Mouse (Mus musculus) 3134 (cell line): ENCODE data around the gene Gmpr2.

Experiments used
- DNase-seq: peaks from one replicate; pipeline ENCODE4 v3.0.0-alpha.2; 2011; ENCODE audit warnings: low spot score; ENCODE audit not compliant: insufficient read length; ENCODE audit errors: extremely low read depth

Gmpr2 gene

DNA sequence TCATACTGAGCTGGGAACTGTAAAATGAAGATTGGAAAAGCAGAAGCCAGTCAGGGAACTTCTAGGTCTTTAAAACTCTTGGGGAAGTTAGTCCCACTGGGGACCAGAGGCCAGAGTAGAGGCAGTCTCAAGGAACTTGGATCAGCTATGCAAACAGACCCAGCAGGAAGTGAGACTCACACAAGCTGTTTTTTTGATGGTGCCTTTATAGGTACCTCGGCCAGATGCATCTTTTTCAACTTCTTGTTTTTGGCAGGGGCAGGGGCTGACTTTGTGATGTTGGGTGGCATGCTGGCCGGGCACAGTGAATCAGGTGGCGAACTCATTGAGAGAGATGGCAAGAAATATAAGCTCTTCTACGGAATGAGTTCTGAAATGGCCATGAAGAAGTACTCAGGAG is 5.9 kb downstream of the Gmpr2 start:
- DNase-seq, result no peak

DNA sequence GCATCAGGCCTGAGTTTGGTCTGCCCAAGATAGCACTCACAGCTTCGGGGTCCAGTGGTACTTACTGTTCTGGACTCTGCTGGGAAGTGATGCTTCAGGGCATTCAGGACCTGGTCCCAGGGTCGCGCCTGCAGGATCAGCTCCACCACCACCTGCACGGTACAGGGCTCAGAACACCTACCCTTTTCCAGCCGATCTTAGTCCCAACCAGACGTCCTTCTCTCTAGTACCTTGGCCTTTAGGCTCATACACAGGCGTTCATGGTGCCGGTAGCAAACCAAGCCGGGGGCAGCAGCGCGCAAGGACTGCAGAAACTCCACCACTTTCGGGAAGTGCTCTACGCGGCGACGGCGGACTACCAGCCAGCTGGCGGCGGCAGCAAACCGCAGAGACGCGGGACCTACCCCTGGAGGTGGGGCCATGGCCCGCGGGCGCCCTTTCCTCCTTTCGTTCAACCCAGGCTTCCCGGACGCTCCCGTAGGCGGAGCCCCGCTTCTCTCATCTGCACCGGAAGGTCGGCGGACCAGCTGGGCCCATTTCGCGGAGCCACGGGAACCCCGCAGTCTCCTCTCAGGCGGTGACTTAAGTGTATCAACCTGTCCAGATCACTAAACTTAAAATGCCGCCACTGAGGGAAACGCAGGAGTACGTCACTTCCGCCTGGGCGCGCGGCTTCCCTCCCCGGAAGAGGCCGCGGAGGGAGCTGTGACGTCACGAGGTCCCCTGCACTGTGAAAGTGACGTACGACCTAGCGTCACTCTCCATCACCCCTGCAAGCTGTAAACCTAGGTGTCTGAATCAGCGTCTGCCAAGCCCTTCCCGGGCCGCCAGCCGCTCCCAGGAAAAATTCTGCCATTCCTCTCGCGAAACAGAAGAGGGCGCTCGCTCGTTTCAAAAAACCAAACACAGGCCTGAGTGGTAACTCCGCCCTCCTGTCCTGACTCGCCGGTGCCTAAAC is 9.7 kb downstream of the Gmpr2 start, which contains the start of gene Tinf2:
Gene Tinf2, minus strand, starts transcription at position 661 of the 958 bp plus-strand sequence.
- DNase-seq, result peak; percentile 96

DNA sequence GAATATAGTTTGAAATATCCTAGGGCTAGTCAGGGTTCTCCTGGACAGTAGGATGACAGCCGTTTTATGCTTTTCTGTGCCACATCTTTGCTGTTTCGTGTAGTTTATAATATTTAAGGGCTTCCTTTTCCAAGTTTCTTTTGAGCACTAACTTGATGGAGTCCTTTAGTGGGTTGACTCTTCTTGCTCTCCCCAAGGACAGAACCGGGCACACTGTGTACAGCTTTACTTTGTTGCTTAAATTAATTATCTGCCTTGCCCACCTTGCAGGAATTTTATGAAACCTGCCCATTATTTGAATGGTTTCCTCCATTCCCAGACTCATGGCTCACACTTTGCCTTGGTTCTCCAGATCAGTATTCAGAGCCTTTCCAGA is 10.4 kb downstream of the Gmpr2 start:
- DNase-seq, result no peak

DNA sequence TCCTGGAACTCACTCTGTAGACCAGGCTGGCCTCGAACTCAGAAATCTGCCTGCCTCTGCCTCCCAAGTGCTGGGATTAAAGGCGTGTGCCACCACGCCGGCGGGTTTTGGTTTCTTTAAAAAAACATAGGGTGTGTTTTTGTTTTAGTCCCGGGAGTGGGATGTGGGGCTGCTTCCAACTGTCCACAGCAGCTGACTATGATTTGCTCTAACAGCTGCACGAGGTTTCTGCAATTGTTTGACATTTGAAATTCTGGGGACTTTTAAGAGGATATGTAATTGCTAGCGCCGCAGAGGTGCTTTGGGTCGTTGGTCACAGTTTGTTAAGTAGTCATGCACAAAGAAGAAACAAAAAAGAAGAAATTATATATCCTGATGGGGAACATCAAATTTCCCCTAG is 17.7 kb downstream of the Gmpr2 start:
- DNase-seq, result no peak

- no peak for DNase-seq
These were observed 25.5 kb downstream of the Gmpr2 start for GRCm38 (mm10) chr14:55697226-55697625.

- DNase-seq, result no peak
These were observed 29.4 kb downstream of the Gmpr2 start for GRCm38 (mm10) chr14:55701131-55701530.

- no peak for DNase-seq
These were observed 31.0 kb downstream of the Gmpr2 start for GRCm38 (mm10) chr14:55702761-55703160.

- no peak for DNase-seq
These were observed 34.4 kb downstream of the Gmpr2 start for GRCm38 (mm10) chr14:55706051-55706600.

DNA sequence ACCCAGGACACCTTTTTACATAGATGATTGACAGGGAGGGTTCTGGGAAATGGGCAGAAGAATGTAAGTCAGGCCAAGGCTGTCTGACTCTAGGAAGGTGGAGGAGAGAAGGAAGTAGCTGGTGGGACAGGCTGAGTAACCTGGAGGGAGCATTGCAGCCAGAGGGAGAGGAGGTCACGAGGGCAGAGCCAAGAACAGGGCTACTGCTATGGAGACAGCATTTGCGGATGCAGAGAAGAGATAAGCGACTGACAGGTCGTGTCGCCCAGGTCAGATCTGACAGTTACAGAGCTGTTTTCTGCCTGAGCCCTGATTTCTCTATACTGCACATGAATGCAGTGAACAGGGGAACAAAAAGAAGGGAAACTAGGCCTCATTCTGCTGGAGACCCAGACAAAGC is 35.7 kb downstream of the Gmpr2 start:
- no peak for DNase-seq

GRCm38 (mm10) chr14:55709509-55709908 is 37.8 kb downstream of the Gmpr2 start:
- no peak for DNase-seq

- no peak for DNase-seq
These were observed 40.0 kb downstream of the Gmpr2 start for GRCm38 (mm10) chr14:55711786-55712185.

DNA sequence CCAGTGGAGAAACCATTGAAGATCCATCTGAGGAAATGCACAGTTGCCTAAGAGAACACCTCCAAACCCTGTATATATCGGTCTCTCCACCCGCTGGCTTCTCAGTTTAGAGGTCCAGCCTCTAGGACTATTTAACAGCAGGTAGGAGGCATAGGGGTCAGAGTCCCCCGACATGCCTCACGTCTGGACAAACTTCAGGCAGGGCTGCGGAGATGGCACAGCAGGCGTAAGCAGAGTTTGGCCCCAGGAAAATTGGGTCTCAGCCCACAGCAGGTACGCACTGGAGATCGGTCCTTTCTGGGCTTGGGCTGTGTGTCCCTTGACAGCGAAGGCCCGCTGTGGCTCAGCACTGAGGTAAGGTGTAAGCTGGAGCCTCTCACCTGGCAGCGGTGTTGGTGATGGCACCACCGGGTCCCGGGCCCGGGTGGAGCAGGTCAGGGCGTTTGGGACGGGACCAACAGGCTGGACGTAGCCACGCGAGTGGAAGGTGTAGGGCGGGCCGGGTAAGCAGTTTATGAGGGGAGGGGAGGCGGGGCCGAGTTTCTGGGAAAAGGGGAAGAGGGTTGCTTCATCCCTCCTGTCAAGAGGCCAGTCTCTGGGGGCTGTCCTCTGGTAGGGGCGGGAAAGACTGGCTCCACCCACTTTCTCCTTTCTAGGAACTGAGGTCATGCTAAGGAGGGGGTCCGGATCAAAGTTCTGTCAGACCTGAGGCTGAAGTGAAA is 41.4 kb downstream of the Gmpr2 start:
- no peak for DNase-seq

DNA sequence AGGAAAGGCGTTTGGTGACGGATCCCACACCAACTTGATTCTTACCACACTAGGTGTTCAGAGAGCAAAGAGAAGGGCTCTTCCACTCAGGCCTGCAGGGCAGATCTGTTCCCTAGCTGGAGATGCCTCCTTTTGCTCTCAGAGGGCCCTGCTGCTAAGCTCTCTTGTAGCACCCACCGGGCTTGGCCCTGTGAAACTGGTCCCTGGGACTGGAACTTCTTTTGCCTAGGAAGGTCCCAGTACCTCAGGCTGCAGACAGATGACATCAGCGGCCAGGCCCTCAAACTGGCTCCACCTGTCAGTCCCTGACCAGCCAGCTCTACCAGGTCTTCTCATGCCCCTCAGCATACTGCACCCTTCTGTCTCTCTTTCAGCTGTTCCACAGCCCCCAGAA is 42.0 kb downstream of the Gmpr2 start, which contains the start of gene Tgm1:
Gene Tgm1, minus strand, starts transcription at position 198 of the 394 bp plus-strand sequence.
- no peak for DNase-seq

DNA sequence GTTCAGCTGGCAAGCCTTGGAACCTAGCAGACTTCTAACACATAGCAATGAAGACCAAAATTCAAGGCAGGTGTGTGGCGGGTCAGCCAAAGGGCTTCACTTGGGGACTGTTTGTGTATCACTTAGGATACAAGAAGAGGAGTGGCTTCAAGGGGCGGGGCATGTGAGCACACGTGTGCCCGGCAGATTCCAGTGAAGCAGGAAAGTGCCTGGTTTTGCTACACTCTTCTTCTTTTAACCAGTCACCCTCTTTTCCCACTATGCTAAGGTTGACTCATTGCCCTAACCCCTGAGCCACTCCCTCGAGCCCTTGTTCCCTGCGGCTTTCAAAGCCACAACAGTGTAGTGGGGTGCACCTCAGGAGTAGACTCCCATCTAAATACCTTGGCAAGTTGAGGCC is 43.2 kb downstream of the Gmpr2 start:
- peak; percentile 56 for DNase-seq

- DNase-seq, result no peak
These were observed 44.5 kb downstream of the Gmpr2 start for GRCm38 (mm10) chr14:55716271-55716670.

DNA sequence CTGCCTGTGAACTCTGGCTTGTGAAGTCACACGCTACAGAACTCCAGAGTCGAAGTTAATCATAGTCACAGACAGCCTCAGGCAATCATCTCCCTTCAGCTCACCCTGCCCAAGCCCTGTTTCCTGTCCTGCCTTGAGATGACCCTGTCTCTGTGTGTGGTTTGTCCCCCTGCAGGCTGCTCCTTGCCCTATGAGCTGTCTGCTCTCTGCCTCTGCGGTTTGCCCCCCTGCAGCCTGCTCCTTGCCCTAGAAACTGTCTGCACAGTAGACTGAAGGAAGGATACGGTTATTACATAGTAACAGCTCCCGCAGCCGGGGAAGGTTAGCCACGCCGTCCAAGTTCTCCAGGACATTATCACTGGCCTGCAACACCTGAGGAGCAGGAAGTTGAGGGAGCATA is 45.1 kb downstream of the Gmpr2 start:
- DNase-seq, result no peak

DNA sequence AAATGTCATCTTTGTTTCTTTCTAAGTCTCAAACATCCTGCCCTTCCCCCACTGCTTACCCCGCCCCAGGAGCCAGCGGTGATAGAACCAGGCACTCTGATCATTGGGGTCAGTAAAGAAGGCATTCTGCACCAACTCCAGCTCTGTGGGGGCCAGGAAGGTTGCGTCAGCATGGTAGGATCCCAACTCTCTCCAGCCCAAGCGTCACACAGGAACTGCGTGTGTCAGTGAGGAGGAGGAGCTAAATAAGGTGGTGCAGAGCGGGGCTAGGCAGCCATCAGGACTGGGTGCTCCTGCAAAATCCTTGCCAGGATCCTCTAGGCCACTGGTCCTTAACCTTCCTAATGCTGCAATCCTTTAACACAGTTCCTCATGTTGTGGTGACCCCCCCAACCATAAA is 48.0 kb downstream of the Gmpr2 start:
- DNase-seq, result no peak

GRCm38 (mm10) chr14:55720666-55721065 is 48.9 kb downstream of the Gmpr2 start:
- no peak for DNase-seq

- no peak for DNase-seq
These were observed 49.3 kb downstream of the Gmpr2 start for GRCm38 (mm10) chr14:55721076-55721475.

DNA sequence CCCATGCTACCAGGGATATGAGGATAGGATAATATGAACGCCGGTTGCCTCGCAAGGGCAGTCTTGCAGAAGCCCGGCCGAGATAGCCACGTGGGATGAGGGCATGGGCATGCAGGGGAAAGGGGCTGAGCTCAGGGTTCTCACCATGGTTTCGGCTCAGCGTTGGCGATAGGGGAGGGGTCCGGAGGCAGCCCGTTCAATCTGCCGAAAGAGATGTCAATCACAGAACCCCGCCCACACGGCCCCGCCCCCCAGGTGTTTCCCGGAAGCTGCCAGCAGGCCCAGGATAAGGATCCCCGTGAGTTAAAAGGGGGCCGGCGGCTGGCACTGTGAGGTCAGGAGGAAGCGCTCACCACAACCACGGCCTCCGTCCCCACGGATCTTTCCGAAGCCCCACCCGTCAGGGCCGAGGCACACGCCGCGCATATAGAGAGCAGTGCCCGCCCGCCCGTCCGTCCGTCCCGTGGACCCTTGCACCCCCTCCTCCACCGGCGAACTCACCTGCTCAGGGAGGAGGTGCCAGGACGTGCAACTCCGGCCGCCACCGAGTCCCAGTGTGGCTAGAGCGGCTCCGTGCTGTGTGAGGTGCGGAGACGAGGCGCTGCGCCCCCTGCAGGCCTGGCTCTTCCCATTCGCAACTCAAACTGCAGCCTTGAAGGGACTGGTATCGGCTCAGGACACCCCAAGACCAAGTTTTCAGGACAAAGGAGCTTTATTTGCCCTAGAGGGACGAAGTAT is 50.1 kb downstream of the Gmpr2 start, which contains the start of gene Rabggta:
Gene Rabggta, minus strand, starts transcription at position 564 of the 738 bp plus-strand sequence.
- peak; percentile 88 for DNase-seq
